Mouse (Mus musculus) erythroid progenitor cell, adult 5-6 weeks (primary cell): ENCODE data around the gene Elobl. TPM values are rescaled to one million over a fixed set of nuclear protein-coding genes. Genes with fewer than 3 reads are reported as not detected.

Source experiments
- ATAC-seq: replicated peaks from 2 replicates; pipeline ENCODE4 v1.8.0; 2016; ENCODE audit warnings: moderate number of reproducible peaks, mild to moderate bottlenecking, moderate TSS enrichment, inconsistent platforms; ENCODE audit not compliant: poor library complexity, low FRiP score, severe bottlenecking
- total RNA-seq, 2 experiments: library from RNA; stranded (forward) in 1 of 2; stranded (reverse) in 1 of 2; fragments of 150-400 nt in 1 of 2; fragments of 186-747, 209-891 nt in 1 of 2; gene quantifications; 2 replicates each; pipeline versions ENCODE4 v1.2.3 to v1.2.4; 2015 to 2017; ENCODE audit warnings: low replicate concordance in 2 of 2

The Elobl gene
- total RNA-seq, 2 experiments from 2014 or later: not detected

DNA sequence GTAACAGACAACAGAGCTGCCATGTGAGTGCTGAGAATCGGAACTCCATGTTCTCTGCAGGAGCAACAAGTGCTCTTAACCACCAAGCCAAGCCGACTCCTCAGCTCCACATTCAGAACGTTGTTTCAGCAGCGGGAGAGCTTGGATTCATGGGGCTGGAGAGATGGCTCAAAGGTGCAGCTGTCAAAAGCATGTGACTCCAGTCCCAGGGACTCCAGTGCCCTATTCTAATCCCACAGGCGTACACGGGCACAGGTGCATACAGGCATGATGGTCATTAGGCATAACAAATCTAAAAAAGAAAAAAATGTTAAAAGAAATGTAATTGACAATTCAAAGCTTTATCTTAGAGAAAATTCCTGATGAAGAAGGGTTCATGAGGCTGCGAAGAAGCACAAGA, 26.5 kb upstream of the Elobl start:
- ATAC-seq: no peak

DNA sequence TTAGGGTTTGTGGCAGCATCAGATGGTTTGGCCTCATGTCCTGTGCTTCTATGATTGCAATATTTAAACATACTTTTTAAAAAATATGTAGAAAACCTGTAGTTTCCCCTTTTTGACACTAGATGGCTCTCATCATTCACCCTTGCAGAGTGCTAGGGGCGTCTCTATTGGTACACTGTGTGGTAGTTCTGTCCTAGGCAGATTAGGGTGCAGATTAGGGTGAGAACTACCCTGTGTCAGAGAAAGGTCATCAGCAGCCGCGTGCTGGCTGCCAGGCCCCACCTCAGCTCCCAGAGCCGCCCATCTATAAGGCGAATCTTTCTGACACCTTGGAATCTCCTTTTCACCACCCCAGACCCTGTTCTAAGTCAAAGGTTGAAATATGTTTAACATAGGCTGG, 22.8 kb upstream of the Elobl start:
- ATAC-seq: peak; percentile 82

DNA sequence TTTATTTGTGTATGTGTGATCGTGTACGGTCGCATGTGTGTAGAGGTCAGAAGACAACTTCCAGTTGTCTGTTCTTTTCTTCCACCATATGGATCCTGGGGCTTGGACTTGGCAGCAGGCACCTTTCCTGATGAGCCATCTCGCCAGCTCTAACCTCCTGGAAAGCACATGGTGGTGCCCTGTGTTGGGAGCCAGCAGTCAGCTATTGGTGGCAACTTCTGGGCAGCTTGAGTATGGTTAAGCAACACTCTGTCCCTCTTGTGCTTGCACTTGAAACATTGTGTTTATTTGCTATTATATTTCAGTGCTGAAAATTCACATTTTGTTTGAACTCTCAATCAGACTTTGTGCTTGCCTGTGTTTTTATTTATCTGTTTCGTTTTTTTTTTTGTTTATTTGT, 22.2 kb upstream of the Elobl start:
- ATAC-seq: no peak

DNA sequence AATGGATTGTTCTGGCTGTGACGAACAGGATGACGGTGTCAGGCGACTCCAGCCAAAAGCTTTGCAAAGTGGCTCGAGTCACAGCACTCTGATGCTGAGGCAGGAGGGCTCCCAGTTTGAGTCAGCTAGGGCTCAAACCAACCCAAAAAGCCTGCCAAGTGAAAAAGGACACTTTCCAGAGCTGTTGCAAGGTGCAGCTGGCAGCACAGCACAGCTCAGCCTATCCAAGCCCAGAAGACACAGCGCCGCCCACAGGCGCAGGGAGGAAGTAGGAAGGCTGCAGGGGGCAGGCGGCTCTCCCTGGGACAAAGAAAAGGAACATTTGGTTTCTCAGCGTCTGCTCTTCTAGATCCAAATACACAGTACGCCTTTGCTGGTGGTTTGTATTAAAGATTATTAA, 19.9 kb upstream of the Elobl start:
- ATAC-seq: no peak

DNA sequence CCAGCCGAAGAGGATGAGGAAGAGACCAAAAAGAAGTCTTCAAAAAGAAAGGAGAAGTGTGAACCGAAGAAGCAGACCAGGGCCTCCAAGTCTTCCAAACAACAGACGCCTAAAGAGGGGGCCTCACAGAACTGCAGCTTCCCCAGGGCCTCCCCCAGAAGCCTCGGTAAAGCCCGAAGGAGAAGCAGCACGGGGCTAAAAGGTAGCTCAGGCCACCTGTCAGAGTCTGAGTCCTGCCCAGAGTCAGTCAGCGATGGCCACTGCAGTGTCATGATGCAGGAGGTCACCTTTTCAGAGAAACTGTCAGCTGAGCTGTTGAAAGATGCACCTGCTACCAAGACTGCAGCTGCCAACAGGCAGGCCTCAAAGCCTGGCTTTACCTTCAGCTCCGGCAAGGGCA, 14.6 kb upstream of the Elobl start:
- no peak for ATAC-seq

DNA sequence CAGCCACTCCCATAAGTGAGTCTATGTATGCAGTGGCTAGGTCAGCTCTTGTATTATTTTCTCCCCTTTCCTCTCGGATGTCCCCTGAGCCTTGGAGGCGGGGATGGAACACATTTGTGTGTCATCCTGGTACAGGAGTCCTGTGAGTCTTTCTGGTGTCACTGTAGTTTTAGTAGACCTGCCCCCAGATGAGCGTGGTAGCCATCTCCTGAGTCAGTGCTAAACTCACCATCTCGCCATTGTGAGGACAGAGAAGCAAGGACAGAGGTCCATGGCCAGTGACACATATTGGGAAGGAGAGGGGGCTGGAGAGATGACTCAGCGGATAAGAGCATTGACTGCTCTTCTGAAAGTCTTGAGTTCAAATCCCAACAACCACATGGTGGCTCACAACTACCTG, 10.5 kb upstream of the Elobl start:
- no peak for ATAC-seq

DNA sequence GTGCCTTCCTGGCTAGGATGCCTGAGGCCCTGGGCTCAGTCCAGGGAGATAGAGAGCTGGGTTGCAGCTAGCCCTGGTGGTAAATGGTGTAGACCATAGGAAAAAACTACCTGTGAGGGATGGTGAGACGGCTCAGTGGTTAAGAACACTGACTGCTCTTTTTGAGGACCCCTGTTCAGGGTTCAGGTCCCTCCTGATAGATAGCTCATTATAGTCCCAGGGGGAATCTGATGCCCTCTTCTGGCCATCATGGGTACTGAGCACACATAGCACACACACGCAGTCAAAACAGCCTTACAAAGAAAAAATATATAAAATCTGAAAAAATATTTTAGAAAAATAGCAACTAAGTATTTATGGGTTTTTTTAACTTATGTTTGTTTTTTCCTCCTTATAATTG, 9.6 kb upstream of the Elobl start:
- no peak for ATAC-seq

DNA sequence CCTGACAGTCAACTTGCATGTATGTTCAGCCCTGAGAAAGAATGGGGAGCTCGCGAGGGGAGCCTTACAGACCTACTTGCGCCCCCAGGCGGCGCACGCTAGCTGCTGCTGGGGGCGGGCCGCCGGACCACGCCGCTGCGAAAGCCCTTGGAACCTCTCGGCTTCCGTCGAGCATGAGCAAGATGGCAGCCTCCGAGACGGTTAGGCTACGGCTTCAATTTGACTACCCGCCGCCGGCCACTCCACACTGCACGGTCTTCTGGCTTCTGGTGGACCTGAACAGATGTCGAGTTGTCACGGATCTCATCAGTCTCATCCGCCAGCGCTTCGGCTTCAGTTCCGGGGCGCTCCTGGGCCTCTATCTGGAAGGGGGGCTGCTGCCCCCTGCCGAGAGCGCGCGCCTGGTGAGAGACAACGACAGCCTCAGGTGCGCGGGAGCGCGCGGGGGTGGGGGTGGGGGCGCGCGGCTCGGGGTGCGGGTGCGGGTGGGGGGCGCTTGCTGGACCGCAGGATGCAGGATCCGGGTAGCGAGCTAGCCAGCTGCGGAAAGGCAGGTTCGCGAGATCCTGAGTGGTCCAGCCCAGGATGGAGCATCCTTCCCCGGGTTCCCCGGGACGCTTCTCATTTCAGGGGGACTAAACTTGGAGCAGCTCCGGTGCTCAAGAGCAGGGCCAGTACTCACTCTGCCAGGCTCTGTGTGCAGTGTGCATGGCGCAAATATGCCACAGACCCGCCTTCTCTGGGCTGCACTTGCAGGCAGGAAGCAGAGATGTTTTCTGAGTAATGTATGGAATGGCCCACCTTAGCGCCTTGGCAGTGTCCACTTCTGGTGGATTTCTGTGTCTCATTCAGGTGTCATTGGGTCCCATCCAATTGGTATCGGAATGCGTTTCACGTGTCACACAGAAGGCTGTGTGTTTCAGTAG, 7.3 kb upstream of the Elobl start:
- peak; percentile 88 for ATAC-seq

DNA sequence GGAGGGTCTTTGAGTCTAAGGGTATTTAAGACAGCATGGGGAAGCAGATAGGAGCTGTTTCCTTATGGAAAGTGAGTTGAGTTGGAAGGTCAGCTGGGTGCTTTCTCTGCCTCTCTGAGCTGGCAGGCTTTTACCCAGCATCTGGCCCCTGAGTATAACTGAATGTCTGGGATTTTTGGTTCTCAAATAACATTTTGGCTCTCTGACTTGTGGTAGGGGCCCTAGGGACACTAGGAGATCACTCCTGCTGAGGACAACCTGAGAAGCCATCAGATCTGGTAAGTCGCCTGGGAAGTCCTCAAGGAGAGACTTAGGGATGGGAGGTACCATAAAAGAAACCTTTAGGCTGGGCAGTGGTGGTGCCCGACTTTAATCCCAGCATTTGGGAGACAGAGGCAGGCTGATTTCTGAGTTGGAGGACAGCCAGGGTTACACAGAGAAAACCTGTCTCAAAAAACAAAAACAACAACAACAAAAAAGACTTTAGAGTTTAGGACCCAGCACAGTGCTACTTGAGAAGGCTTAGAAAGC, 3.5 kb upstream of the Elobl start, which contains the start of gene Coil:
TSS of gene Coil (plus strand) at position 51 of the 531 bp plus-strand sequence.
- no peak for ATAC-seq

DNA sequence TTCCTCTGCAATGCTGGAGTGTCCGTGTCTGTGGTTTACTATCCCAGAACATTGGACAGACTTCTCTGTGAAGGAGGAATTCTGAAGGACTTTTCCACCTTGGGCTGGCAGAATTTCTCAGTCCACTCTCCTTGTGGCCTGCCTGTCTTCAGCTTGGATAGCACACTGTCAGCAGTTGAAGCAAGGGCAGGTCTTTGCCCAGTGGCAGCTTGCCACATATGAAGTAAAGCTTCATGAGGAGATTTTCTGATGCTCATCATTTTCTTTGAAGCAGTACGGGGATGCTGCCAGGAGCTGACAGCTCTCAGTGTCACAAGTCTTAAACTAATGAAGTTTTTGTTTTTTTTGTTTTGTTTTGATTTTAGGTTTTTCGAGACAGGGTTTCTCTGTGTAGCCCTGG, 7.9 kb downstream of the Elobl start:
- no peak for ATAC-seq

DNA sequence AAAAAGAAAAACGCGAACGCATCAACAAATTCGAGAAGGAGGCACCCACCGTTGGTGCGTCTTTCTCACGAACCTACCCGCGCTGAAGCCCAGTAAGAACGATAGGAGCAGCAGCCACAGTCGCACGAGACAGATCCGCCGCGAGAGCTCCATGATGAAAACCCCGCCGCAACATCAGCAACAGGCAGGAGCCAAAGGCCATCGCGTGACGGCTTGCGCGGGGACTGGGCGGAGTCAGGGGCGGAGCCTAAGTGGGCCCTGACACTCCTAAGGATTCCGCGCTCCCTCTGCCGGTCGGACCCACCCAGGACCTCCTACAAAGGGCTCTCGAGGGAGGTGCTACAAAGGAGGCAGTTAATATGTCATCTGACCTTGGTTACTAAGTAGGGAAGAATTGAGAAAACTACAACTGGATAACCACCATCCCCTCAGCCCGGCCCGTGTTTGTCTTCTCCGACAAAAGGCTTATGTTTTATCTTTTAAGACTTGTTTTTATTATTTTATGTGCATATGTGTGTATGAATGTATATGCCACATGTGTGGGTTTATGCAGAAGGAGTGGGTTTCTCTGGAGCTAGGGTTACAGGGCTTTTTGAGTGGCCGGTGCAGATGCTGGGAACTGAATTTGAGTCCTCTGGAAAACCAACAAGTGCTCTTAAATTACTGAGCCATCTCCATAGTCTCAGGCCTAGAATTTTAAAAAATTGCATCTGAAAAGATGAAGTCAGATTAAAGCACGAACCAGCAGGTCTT, 11.3 kb downstream of the Elobl start, which contains the start of gene Scpep1:
TSS of gene Scpep1 (minus strand) at position 249 of the 753 bp plus-strand sequence.
- peak; percentile 99 for ATAC-seq

DNA sequence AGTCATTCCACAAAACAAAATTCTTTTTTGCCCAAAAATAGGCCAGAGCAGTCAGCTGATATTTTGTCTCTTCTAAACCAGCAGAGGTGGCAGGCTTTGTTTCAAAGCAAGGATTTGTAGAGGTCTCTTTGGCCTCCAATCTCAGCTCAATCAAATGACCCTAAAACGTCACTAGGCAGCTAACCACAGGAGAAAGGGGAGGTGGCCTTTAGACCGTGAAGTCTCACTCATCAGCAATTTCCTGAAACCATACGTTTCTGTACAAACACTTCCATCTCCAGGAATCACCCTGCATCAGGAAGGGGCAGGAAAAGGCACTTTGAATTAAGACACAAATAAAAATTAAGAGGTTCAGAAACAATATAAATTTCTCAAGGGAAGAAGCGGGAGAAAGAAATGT, 11.9 kb downstream of the Elobl start:
- 0 out of 2 replicates have a peak, but pooled peaks have one; percentile 36 for ATAC-seq

DNA sequence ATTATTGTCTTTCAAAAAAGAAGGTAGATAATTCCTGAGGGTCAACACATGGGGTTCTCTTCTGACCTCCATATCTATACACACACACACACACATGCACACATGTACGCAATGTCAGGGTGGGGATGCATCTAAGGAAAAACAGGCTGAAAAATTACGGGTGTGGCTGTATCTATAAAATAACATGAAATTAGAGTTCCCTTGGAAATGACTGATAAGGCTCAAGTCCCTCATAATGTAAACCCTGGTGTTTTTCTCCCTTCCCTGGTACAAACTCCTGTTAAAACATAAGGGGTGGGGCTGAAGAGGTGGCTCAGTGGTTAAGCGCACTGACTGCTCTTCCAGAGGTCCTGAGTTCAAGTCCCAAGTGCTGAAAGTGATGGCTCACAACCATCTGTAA, 13.1 kb downstream of the Elobl start:
- peak; percentile 65 for ATAC-seq

DNA sequence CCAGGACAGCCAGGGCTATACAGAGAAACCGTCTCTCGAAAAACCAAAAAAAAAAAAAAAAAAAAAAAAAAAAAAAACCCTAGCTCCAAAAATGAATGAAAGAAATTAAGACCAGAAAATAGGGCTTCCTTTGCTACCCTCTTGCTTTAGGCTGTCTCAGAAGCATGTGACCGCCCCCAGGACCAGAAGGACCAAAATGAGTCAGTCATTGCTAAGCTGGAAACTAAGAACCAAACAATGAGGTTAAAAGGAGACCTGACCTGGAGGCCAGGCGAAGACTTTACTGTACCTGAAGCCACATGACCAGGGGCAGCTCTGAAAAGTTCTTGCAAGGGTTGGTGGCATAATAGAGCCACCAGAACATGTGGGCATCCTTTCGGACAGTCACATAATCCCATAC, 14.6 kb downstream of the Elobl start:
- no peak for ATAC-seq

DNA sequence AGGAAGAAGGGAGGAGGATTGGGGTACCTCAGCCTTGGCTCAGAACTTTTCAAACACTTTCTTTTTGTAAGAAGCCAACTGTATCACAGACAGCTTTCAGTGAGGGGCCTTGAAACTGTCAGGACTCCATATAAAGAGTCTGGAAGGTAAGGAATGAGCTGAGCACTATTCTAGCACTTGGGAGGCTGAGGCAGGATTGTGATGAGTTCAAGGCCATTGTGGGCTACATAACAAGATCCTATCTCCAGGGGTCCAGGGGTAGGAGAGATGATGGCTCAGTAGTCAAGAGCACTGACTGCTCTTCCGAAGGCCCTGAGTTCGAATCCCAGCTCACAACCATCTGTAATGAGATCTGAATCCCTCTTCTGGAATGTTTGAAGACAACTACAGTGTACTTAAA, 15.2 kb downstream of the Elobl start:
- ATAC-seq: no peak

DNA sequence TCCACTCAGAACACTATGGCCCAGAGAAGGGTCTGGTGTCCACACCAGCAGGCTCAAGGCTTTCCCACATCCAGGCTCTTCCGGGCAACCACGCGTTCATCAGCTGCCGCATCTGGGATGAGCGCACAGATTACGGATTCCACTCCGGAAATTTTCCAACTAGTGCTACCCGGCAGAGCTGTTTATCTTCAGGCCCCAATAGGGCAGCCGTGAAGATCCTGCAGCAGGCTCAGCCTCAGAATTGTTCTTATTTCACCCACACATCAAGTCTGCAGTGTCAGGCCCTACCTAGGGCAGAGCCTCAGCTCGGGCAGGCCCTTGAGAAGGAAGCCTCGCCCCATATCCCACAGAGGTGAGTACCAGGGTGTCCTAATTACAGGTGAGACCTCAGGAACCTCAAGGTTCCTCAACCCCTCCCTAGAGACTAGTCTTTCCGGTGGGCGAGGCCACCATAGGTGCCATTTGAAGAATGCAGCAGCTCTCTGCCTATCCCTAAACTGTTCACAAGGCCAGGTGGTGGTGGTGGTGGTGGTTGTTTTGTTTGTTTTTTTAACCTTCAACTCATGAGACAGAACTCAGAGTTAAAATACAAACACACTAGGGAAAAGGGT, 16.0 kb downstream of the Elobl start:
- ATAC-seq: no peak

DNA sequence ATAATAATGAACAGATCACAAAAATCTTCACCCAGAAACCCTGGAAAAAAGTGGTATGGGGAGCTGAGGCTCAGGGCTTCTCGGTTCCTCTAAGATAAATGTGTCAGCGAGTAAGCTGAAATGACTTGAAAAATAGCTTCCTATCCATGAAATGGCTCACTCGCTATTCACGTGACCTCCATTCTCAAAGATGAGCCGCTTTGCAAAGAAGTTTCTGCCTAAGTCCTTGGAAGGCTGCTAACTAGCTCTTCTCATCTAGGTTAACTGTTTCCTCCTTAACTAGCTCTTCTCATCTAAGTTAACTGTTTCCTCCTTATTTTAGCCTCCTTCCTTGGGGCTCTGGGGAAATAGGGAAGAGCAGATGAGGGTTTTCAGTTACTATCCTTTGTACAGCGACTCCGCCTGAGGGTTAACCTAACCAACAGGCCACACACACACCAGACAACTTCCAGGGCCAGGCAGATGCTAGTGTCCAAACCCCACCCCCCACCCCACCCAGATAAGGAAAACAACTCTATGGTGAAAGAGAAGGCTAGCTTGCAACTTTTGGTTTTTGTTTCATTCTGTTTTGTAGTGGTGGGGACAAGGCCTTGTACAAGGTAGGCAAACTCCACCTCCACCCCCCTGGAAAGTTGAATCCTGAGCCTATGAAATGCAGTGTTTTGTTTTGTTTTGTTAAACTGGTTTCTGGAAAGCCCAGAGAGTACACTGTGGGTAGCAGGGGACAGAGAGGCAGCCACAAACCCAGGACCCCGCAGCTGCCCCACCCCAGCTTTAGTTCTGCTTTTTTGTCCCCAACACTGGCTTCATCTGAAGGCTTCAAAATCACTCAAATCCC, 16.7 kb downstream of the Elobl start:
- no peak for ATAC-seq

DNA sequence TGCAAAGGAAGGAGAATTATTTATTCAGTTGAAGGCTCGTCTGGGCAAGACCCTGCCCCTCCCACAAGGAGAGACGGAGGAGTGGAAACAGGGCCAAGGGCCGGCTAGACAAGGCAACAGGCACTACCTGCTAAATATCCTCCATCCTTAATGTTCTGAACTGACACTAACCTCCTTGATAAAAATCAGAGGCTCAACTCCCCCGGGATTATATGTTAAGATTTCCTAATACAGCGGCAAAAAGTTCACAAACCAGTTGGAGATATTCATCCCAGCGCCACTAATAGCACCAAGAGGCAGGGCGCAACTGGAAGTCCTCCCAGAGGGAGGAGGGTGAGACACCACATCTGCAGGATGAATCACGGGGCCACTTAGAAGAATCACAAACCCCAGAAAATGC, 17.8 kb downstream of the Elobl start:
- ATAC-seq: no peak

DNA sequence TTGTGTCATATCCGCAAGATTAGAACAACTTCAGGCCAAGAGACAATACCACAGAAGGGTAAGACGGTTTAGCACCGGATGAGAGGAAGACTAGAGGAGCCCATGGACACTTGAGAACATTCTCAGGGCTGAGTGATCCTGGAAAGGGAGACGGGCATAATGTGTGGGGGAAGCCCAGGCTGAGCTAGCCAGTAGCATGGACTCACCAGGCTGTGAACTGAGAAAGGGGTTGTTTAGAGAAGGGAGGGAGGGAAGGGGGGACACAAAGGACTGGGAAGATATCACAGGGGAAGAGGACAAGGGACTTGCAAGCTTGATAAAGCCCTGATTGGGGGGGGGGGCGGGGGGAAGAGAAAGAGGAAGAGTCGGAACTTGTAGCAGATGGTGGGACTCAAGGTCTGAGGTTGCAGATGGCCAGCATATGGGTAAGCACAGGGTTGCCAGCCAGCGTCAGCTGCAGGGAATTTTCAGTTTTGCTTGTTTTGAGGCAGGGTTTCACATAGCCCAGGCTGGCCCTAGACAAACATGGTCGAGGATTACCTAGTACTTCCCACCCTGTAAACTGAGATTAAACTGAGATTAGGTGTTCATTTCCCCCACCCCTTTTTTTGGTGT, 20.7 kb downstream of the Elobl start:
- ATAC-seq: no peak
